Mouse (Mus musculus): ENCODE results near the gene Palm. TPM values are rescaled to one million over a fixed set of nuclear protein-coding genes. Genes with fewer than 3 reads are reported as not detected.

Palm gene
- polyA plus RNA-seq, 1 experiment from 2014 or later: 9.2 TPM

DNA sequence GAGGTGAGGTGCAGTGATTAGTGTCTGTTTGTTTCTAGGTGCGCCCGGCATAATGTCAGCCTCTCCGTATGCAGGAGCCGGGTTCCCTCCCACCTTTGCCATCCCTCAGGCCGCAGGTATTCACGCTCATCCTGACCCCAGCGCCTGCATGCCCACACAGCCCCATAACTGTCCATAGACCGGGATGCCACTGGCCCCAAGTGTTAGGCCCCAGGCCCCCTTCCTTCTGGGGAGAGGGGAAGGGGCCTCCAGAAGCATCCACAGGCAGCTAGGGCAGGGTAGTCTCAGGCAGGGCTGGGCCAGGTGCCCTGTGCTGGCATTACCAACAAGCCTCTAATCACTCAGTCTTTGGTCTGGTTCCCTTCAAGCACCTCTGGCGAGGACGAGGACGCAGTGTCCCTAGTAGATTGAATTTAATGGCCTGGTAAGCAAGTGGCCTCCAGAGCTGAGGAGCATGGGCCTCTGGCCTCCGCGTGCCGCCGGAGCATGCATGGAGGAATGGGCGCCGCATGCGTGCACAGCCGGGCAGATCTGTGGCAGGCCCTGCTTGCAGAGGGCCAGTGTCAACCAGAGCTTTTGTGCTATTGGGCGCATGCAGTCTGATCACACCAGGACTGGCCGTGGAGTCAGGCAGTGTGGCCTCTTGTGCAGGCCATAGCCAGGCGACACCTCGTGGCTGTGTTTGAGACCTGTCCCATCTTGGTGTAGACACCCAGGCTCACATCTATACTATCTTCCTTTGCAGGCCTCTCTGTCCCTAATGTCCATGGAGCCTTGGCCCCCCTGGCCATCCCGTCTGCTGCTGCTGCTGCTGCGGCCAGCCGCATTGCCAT lies 66.9 kb downstream of the Palm start:
- Histone ChIP-seq H3K36me3 (replicated peaks; ENCODE audit: insufficient read depth, low read length) (peaks cover 70% of the 10 kb centered on the region), H3K4me1 (ENCODE audit: insufficient read depth) (peaks cover 26% of the 10 kb centered on the region), H3K9ac (replicated peaks) (no peak overlapping the region)

DNA sequence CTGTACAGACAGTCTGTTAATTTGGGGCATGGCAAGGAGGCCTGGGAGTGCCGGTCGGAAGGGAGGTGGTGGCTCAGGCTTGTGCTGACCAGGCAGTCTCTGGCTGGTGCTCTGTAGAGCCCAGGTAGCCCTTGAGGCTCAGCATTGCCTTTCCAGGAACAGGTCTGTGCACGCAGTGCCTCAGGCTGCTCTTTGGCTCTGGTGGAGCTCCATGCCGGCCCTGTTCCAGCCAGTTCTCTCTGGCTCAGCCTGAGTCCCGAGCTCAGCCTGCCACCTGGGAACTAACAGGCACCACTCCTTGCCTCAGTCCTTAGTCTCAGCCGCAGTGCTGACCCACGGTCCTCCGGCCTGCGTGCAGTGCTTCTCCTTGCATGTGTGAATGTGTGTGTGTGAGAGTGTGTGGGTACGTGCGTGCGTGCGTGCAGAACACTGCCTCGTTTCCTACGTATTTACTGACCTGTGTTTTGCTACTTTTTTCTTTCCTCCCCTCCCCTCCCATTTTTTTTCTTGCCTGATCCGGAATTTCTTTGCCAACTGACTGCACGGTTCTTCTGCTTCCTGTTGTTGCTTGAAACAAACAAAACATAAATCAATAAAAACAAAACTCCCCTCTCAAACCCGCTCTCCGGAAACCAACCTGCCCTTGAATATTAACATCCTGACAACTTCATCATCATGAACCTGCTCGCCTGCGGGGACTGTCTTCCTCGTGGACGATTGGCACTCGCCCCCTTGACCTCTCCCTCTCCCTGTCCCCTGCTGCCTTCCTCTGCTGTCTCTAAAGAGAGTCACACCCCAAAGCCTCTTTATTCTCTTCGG lies 68.1 kb downstream of the Palm start:
- no peak for ATAC-seq
- TF ChIP-seq EP300 (IDR thresholded peaks at IDR 0.05; ENCODE audit: low read depth): no peak
- TF ChIP-seq CTCF (IDR thresholded peaks at IDR 0.05; ENCODE audit: low read depth): no peak
- no peak overlapping the region for H3K4me2 ChIP-seq (ENCODE audit: low read depth, low read length)
- H3K36me3 ChIP-seq (replicated peaks; ENCODE audit: insufficient read depth, low read length): peaks cover 70% of the 10 kb centered on the region
- no peaks in the 10 kb centered on the region for H3K27me3 ChIP-seq (ENCODE audit: insufficient read depth, low read length)
- H3K9me3 ChIP-seq (ENCODE audit: low read length): no peaks in the 10 kb centered on the region
- H3K4me3 ChIP-seq (ENCODE audit: low read depth, low read length): no peak overlapping the region
- peaks cover 23% of the 10 kb centered on the region for H3K4me1 ChIP-seq (ENCODE audit: insufficient read depth)
- H3K9ac ChIP-seq (replicated peaks): no peak overlapping the region
- H3K27ac ChIP-seq (ENCODE audit: low read depth): no peak overlapping the region
- DNase-seq: no peak
- WGBS (ENCODE audit: insufficient replicate concordance): 82% methylated on average over 25 of the region's 25 CpGs

More for the DNA sequence above, 66.9 kb downstream of the Palm start:
- H3K27ac ChIP-seq (ENCODE audit: low read depth): no peak overlapping the region
- no peaks in the 10 kb centered on the region for H3K27me3 ChIP-seq (ENCODE audit: insufficient read depth, low read length)
- WGBS (ENCODE audit: insufficient replicate concordance): 94% methylated on average over 26 of the region's 26 CpGs
- H3K9me3 ChIP-seq (ENCODE audit: low read length): no peaks in the 10 kb centered on the region
- no peak for ATAC-seq
- TF ChIP-seq CTCF (IDR thresholded peaks at IDR 0.05; ENCODE audit: low read depth) (no peak), EP300 (IDR thresholded peaks at IDR 0.05; ENCODE audit: low read depth) (no peak)
- no peak for DNase-seq
- no peak overlapping the region for H3K4me2 ChIP-seq (ENCODE audit: low read depth, low read length)
- H3K4me3 ChIP-seq (ENCODE audit: low read depth, low read length): no peak overlapping the region

DNA sequence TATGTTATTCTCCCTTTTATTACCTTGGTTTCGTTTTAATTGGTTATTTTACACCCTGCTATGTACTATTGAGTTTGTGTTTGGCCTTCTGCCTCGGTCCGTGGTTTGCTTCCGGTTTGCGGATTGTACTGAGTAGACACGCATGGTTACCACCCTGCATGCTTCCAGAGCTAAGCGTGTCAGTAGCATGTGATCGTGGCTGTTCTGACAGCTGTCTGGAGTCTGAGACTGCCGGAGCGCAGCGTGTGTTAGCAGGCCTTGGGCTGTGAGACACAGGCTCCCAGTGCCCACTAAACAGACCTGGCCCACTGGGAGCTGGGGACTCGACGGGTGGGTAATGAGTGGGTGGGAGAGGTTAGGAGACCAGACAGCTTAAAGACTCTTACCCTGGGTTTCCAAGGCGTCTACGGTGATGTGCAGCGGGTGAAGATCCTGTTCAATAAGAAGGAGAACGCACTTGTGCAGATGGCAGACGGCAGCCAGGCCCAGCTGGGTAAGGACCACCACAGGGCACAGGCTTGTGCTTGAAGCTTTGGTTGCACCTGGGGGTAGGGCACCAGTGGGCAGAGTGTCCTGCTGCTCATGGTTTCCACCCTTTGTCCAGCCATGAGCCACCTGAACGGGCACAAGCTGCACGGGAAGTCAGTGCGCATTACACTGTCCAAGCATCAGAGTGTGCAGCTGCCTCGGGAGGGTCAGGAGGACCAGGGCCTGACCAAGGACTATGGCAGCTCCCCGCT lies 68.8 kb downstream of the Palm start:
- ATAC-seq: no peak
- H3K36me3 ChIP-seq (replicated peaks; ENCODE audit: insufficient read depth, low read length): peaks cover 62% of the 10 kb centered on the region
- WGBS (ENCODE audit: insufficient replicate concordance): 87% methylated on average over 23 of the region's 23 CpGs

DNA sequence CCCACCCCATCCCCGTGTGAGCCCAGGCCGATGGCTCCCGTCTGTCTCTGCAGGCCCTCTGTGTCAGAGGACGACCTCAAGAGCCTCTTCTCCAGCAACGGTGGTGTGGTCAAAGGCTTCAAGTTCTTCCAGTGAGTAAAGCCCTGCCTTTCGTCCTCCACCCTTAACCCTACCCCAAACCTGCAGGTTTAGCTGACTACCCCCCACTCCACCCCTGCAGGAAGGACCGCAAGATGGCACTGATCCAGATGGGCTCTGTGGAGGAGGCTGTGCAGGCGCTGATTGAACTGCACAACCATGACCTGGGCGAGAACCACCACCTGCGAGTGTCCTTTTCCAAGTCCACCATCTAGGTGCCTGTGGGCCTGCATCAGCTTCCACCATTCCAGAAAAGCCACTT lies 69.6 kb downstream of the Palm start:
- Histone ChIP-seq H3K27me3 (ENCODE audit: insufficient read depth, low read length) (no peaks in the 10 kb centered on the region), H3K9ac (replicated peaks) (no peak overlapping the region), H3K4me2 (ENCODE audit: low read depth, low read length) (no peak overlapping the region), H3K4me1 (ENCODE audit: insufficient read depth) (peaks cover 8% of the 10 kb centered on the region), H3K27ac (ENCODE audit: low read depth) (no peak overlapping the region), H3K36me3 (replicated peaks; ENCODE audit: insufficient read depth, low read length) (peaks cover 56% of the 10 kb centered on the region), H3K9me3 (ENCODE audit: low read length) (no peaks in the 10 kb centered on the region), H3K4me3 (ENCODE audit: low read depth, low read length) (no peak overlapping the region)
- no peak for TF ChIP-seq CTCF (IDR thresholded peaks at IDR 0.05; ENCODE audit: low read depth)
- no peak for TF ChIP-seq EP300 (IDR thresholded peaks at IDR 0.05; ENCODE audit: low read depth)
- 77% methylated on average over 10 of the region's 10 CpGs for WGBS (ENCODE audit: insufficient replicate concordance)
- no peak for ATAC-seq
- no peak for DNase-seq

More for the DNA sequence above, 68.8 kb downstream of the Palm start:
- TF ChIP-seq CTCF (IDR thresholded peaks at IDR 0.05; ENCODE audit: low read depth): no peak
- Histone ChIP-seq H3K4me1 (ENCODE audit: insufficient read depth) (peaks cover 15% of the 10 kb centered on the region), H3K4me2 (ENCODE audit: low read depth, low read length) (no peak overlapping the region), H3K27me3 (ENCODE audit: insufficient read depth, low read length) (no peaks in the 10 kb centered on the region), H3K9ac (replicated peaks) (no peak overlapping the region), H3K4me3 (ENCODE audit: low read depth, low read length) (no peak overlapping the region), H3K9me3 (ENCODE audit: low read length) (no peaks in the 10 kb centered on the region), H3K27ac (ENCODE audit: low read depth) (no peak overlapping the region)
- DNase-seq: no peak

DNA sequence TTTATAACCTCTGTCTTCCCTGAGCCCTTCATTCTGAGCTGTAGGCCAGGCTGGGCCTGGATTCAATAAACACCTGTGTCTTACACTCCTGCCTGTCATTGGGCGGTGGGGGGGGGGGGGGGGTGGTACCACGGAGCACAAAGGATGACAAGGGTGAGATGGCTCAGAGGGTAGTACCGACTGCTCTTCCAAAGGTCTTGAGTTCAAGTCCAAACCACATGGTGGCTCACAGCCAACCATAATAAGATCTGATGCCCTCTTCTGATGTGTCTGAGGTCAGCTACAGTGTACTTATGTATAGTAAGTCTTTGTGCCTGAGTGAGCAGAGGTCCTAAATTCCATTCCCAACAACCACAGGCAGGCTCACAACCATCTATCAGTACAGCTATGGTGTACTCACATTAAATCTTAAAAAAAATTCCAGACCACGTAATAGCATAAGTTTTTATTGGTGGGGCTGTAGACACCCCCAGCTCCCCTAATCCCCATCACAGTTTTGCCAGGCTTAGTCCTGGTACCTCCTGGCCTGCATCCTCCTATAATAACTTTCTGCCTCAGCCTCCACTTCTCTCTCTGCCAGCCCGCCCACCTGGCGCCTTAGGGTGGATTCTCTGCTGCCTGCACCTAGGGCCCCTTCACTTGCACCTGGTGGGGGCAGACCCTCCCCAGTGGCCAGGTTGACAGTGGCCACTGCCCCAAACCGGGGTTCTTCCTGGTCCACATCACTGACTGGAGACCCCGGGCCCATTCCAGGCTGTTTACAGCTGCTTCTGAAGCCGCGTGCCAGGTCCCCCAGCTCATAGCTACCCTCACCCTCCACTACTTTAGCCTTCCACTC lies 71.2 kb downstream of the Palm start:
- H3K9ac ChIP-seq (replicated peaks): no peak overlapping the region
- no peak overlapping the region for H3K4me3 ChIP-seq (ENCODE audit: low read depth, low read length)
- no peaks in the 10 kb centered on the region for H3K9me3 ChIP-seq (ENCODE audit: low read length)
- no peak overlapping the region for H3K4me2 ChIP-seq (ENCODE audit: low read depth, low read length)
- DNase-seq (peak; percentile 19), ATAC-seq (peak; percentile 15)
- H3K27me3 ChIP-seq (ENCODE audit: insufficient read depth, low read length): no peaks in the 10 kb centered on the region
- 59% methylated on average over 10 of the region's 10 CpGs for WGBS (ENCODE audit: insufficient replicate concordance)
- H3K36me3 ChIP-seq (replicated peaks; ENCODE audit: insufficient read depth, low read length): peaks cover 41% of the 10 kb centered on the region
- no peak for TF ChIP-seq EP300 (IDR thresholded peaks at IDR 0.05; ENCODE audit: low read depth)
- no peak for TF ChIP-seq CTCF (IDR thresholded peaks at IDR 0.05; ENCODE audit: low read depth)
- no peak overlapping the region for H3K27ac ChIP-seq (ENCODE audit: low read depth)
- no peaks in the 10 kb centered on the region for H3K4me1 ChIP-seq (ENCODE audit: insufficient read depth)
